Mouse (Mus musculus): ENCODE data around the gene Plekhg3.

DNA sequence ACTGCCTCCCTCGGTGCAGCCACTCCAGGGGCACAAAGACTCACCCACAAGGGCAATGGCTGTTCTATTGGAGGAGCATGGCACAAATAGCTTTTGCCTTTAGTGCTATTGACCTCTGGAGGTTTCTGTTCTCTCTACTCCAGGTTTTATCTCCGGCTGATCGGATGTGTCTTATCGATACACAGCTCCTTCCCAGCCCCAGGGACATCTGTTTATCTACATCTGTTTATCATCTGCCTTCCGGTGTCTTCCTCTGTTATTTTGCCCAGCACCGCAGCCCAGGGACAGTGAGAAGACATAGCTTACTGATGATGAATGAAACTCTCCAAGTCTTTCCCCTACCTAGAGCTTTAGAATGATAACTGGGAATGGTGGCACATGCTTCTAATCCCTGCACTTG lies 30.6 kb upstream of the Plekhg3 start:
- TF ChIP-seq MAFK (IDR thresholded peaks at IDR 0.05; ENCODE audit: insufficient read depth, low read depth, low read length) (no peak), ZNF384 (IDR thresholded peaks at IDR 0.05; ENCODE audit: low read depth, low read length) (no peak)
